Mouse (Mus musculus) embryonic facial prominence, embryonic 10.5 days (tissue): ENCODE data around the gene Mettl9. TPM values are rescaled to one million over a fixed set of nuclear protein-coding genes. Genes with fewer than 3 reads are reported as not detected.

Experiments
- DNase-seq: peaks from one replicate; pipeline ENCODE4 v3.0.0-alpha.2; 2017; ENCODE audit warnings: low spot score
- H3K27ac ChIP-seq: fragments of 300-500 bp; sonication (generic); replicated peaks from 2 replicates; pipeline ENCODE4 v1.5.1; 2016; ENCODE audit warnings: mild to moderate bottlenecking
- H3K27me3 ChIP-seq: fragments of 300-500 bp; sonication (generic); replicated peaks from 2 replicates; pipeline ENCODE4 v1.6.1; 2016; ENCODE audit warnings: low read depth, mild to moderate bottlenecking; ENCODE audit not compliant: poor library complexity, severe bottlenecking
- H3K36me3 ChIP-seq: fragments of 300-500 bp; sonication (generic); replicated peaks from 2 replicates; pipeline ENCODE4 v1.6.1; 2016; ENCODE audit warnings: mild to moderate bottlenecking, moderate library complexity
- H3K4me1 ChIP-seq: fragments of 300-500 bp; sonication (generic); 2 replicates; pipeline ENCODE4 v1.6.1; 2016
- H3K4me3 ChIP-seq: fragments of 300-500 bp; sonication (generic); 2 replicates; pipeline ENCODE4 v1.5.1; 2016; ENCODE audit warnings: mild to moderate bottlenecking, moderate library complexity
- H3K9me3 ChIP-seq: fragments of 300-500 bp; sonication (generic); 2 replicates; pipeline ENCODE4 v1.6.1; 2016; ENCODE audit warnings: mild to moderate bottlenecking
- WGBS: fragments of 180-500 bp; shearing (Covaris S2); methylation state at CpG from one replicate; pipeline ENCODE4 v1.1.7; 2016; 5-methylcytosine and 5-hydroxymethylcytosine counted together
- polyA plus RNA-seq: library from polyadenylated mRNA; unstranded; fragments of >200 nt; fragmentation: Nextera tagmentation; extraction: Ambion mirVana; gene quantifications from 2 replicates; pipeline ENCODE4 v1.2.1, GENCODE M21; 2016

Gene Mettl9
- polyA plus RNA-seq, 1 experiment from 2014 or later, result 182 TPM

GRCm38 (mm10) chr7:121084840-121085453 lies 50.7 kb downstream of the Mettl9 start:
- Histone ChIP-seq H3K27me3 (no peaks in the 10 kb centered on the region), H3K36me3 (peaks cover 13% of the 10 kb centered on the region), H3K9me3 (no peaks in the 10 kb centered on the region), H3K27ac (no peak overlapping the region), H3K4me3 (no peak overlapping the region), H3K4me1 (peaks cover 23% of the 10 kb centered on the region)
- 70% methylated on average over 8 of the region's 8 CpGs for WGBS
- DNase-seq, result no peak

DNA sequence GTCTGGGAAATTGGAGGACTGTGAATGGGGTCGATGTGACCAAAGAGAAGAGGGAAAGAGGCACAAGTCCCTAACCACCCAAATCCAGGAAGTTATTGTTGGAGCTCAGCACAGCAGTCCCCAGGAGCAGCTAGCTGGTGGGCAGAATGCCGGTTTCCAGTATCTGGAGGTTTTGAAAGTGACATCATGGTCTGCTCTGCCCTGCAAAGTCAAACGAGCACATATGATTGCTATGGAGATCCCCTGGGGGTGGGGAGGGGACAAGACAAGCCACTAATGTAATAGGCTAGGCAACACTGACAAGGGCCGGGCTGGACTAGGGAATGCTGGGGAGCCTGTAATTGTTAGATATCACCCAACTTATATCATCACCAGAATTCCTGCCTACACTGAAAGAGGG lies 51.3 kb downstream of the Mettl9 start:
- DNase-seq, result peak; percentile 32
- 15% methylated on average over 4 of the region's 4 CpGs for WGBS
- H3K9me3 ChIP-seq, result no peaks in the 10 kb centered on the region
- peaks cover 23% of the 10 kb centered on the region for H3K4me1 ChIP-seq
- no peak overlapping the region for H3K4me3 ChIP-seq
- peaks cover 8% of the 10 kb centered on the region; the same call in 1 of the 2 replicates for H3K36me3 ChIP-seq
- H3K27me3 ChIP-seq, result no peaks in the 10 kb centered on the region
- no peak overlapping the region for H3K27ac ChIP-seq

- Histone ChIP-seq H3K36me3 (no peaks in the 10 kb centered on the region), H3K27ac (no peak overlapping the region), H3K4me3 (no peak overlapping the region), H3K9me3 (no peaks in the 10 kb centered on the region), H3K4me1 (peaks cover 18% of the 10 kb centered on the region), H3K27me3 (no peaks in the 10 kb centered on the region)
- 79% methylated on average over 5 of the region's 5 CpGs for WGBS
- no peak for DNase-seq
Observed at GRCm38 (mm10) chr7:121088745-121089144, 54.5 kb downstream of the Mettl9 start.

DNA sequence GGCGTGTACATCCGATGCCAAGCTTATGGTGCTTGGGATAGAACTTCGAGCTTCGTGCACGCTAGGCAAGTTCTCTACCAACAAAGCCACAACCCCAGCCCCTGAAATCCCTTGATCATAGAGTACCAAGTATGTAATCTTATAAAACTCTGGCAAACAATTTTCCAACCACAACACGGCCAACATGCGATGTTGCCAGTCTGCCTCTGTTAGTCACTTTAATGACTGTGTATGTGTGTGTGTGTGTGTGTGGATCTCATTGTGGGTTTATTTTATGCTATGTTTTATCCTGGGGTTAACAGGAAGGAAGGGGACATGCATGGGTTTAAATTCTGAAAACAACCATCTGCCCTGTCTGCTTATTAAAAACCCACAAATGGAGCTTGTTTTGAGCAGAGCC lies 56.5 kb downstream of the Mettl9 start:
- 91% methylated on average over 7 of the region's 7 CpGs for WGBS
- no peak overlapping the region for H3K4me3 ChIP-seq
- DNase-seq, result no peak
- H3K27me3 ChIP-seq, result no peaks in the 10 kb centered on the region
- peaks cover 7% of the 10 kb centered on the region for H3K4me1 ChIP-seq
- no peak overlapping the region for H3K27ac ChIP-seq
- H3K9me3 ChIP-seq, result no peaks in the 10 kb centered on the region
- no peaks in the 10 kb centered on the region for H3K36me3 ChIP-seq

GRCm38 (mm10) chr7:121093026-121093425 lies 58.8 kb downstream of the Mettl9 start:
- 80% methylated on average over 4 of the region's 4 CpGs for WGBS

GRCm38 (mm10) chr7:121098614-121099389 lies 64.6 kb downstream of the Mettl9 start:
- 75% methylated on average over 10 of the region's 10 CpGs for WGBS
- Histone ChIP-seq H3K27ac (no peak overlapping the region), H3K9me3 (no peaks in the 10 kb centered on the region), H3K27me3 (no peaks in the 10 kb centered on the region), H3K4me1 (0 out of 2 replicates have a peak, but pooled peaks cover 4% of the 10 kb centered on the region), H3K36me3 (no peaks in the 10 kb centered on the region), H3K4me3 (no peak overlapping the region)
- DNase-seq, result no peak

More at GRCm38 (mm10) chr7:121093026-121093425, 58.8 kb downstream of the Mettl9 start:
- no peaks in the 10 kb centered on the region for H3K9me3 ChIP-seq
- H3K4me3 ChIP-seq, result no peak overlapping the region
- no peak overlapping the region for H3K27ac ChIP-seq
- H3K4me1 ChIP-seq, result 0 out of 2 replicates have a peak, but pooled peaks cover 4% of the 10 kb centered on the region
- H3K36me3 ChIP-seq, result no peaks in the 10 kb centered on the region
- H3K27me3 ChIP-seq, result no peaks in the 10 kb centered on the region
- no peak for DNase-seq

- no peaks in the 10 kb centered on the region for H3K36me3 ChIP-seq
- WGBS, result 40% methylated on average over 3 of the region's 3 CpGs
- no peak overlapping the region for H3K4me3 ChIP-seq
- no peaks in the 10 kb centered on the region for H3K9me3 ChIP-seq
- DNase-seq, result no peak
- no peak overlapping the region for H3K27ac ChIP-seq
- peaks cover 8% of the 10 kb centered on the region; the same call in 1 of the 2 replicates for H3K4me1 ChIP-seq
- H3K27me3 ChIP-seq, result no peaks in the 10 kb centered on the region
Observed at GRCm38 (mm10) chr7:121107851-121108250, 73.6 kb downstream of the Mettl9 start.

DNA sequence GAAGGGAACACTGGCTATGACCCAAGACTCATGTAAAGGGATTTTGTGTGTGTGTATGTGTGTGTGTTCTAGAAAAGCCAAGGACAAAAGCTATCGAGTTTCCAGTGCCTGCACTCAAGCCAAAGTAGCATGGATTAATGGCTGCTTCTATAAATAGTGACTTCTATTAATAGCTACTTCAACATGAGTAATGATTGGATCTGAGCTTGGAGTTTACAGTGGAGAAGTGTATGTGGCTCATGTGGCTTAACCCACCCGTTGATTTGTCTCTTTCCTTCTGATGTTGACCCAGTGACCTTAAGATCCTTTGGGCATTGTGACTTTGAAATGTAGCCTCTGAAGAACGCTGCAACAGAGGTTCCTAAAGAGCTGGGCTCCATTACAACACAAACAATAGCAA lies 77.1 kb downstream of the Mettl9 start:
- Histone ChIP-seq H3K27ac (no peak overlapping the region), H3K9me3 (no peaks in the 10 kb centered on the region), H3K4me1 (peaks cover 8% of the 10 kb centered on the region; the same call in 1 of the 2 replicates), H3K4me3 (no peak overlapping the region), H3K27me3 (no peaks in the 10 kb centered on the region), H3K36me3 (no peaks in the 10 kb centered on the region)
- WGBS, result 46% methylated on average over 3 of the region's 3 CpGs
- DNase-seq, result no peak

DNA sequence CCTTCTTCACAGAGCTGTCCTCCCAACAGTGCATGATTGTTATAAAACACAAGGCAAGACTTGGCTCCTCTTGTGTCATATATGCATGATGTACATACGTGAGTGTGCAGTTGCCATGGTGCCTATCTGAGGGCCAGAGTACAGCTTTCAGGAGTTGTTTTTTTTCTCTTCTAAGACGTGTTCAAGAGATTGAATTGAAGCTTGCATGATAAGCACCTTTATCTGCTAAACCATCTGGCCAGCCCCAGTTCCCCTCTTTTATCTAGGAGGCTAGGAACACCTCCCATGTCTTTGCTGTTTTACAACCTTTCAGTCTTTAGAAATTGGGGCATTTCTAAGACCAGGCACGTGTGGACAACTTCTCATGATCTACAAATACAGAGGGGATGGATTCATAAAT lies 77.5 kb downstream of the Mettl9 start:
- no peak overlapping the region for H3K4me3 ChIP-seq
- no peak for DNase-seq
- peaks cover 8% of the 10 kb centered on the region; the same call in 1 of the 2 replicates for H3K4me1 ChIP-seq
- WGBS, result 82% methylated on average over 3 of the region's 3 CpGs
- H3K27me3 ChIP-seq, result no peaks in the 10 kb centered on the region
- no peaks in the 10 kb centered on the region for H3K9me3 ChIP-seq
- H3K27ac ChIP-seq, result no peak overlapping the region
- no peaks in the 10 kb centered on the region for H3K36me3 ChIP-seq

DNA sequence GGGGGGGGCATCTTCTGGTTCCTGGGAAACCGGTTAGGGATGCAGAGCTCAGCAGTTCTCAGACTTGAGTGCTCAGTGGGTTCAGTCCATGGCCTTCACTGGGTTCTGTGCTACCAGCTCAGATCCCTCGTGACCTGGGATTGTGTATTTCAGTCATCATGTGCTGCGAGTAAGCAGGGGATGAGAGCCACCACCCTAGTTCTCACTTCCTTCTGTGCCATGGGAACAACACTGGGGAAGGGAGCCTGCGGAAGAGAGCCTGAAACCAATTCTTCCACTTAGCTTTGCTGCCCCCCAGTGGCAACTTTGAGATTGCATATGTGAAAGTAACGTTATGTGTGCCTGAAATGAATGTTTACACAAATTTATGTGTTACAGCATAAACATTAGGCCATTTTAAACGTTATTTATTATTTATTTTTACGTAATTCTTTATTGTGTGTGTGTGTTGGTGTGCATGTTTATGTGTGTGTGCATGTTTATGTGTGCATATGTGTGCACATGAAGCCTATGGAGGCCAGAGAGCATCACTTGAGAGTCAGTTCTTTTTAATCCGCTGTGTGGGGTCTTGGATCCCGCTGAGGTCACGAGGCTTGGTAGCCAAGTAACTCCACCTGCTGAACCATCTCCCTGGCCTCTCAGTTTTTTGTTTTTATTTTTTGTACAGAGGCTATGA lies 86.0 kb downstream of the Mettl9 start:
- H3K36me3 ChIP-seq, result no peaks in the 10 kb centered on the region
- H3K9me3 ChIP-seq, result no peaks in the 10 kb centered on the region
- H3K4me1 ChIP-seq, result no peaks in the 10 kb centered on the region
- H3K4me3 ChIP-seq, result no peak overlapping the region
- H3K27ac ChIP-seq, result no peak overlapping the region
- DNase-seq, result peak; percentile 82
- H3K27me3 ChIP-seq, result no peaks in the 10 kb centered on the region
- 13% methylated on average over 10 of the region's 10 CpGs for WGBS
